Mouse (Mus musculus) thymus, postnatal 0 days (tissue): Measurements from ENCODE around the gene Elmsan1. TPM values are rescaled to one million over a fixed set of nuclear protein-coding genes. Genes with fewer than 3 reads are reported as not detected.

Source experiments
- DNase-seq: peaks from one replicate; pipeline ENCODE4 v3.0.0-alpha.2; 2015; ENCODE audit warnings: low spot score
- polyA plus RNA-seq: library from polyadenylated mRNA; unstranded; fragments of >200 nt; fragmentation: Nextera tagmentation; extraction: Ambion mirVana; gene quantifications from 2 replicates; pipeline ENCODE4 v1.2.1, GENCODE M21; 2015

Elmsan1 gene
- polyA plus RNA-seq, 1 experiment from 2014 or later = 5.1 TPM

DNA sequence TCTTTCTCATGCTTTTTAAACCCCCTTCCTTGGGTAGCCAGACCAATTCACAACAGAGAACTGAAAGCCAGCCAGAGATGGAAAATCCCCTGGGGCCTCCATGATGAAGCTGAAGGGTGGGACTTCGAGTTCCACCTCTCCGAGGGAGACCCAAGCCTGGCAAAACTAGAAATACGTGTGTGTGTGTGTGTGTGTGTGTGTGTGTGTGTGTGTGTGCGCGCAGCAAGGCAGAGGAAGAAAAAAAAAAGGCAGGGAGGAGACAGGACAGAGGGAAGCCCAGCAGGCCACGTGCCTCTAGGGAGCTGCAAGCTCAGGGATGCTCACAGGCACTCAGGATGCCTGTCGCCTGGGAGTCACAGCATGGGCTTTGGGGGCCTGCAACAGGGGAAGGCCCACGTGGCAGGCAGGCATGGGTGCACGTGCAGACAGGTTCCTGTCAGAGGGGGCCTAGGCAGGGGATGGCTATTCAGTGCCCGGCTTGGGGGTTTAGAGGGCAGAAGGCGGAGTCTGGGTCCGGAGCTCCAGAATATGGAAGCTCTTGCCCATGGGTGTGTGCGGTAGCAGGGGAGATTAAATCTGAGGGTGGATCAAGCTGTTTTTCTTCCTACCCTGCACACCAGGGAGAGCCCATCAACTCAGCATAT lies 42.4 kb downstream of the Elmsan1 start:
- peak; percentile 68 for DNase-seq

DNA sequence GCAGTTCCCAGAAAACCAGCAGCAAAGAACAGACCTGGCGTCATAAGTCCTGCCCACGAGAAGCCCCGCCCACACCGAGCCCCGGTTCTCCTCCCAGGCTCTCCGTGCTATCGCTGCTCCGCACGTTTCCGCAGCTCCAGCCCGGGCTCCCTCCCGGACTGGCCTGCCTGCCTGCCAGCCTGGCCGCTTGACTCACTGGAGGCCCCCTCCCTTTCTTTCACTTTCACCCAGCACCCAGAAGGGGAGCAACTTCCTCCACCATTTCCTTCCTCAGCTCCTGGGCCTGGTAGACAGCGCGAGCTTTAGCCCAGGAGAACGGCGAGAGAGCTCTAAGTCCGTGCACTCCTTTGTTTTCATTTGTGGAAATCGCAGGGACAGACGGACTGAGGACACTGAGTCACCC lies 43.0 kb downstream of the Elmsan1 start:
- DNase-seq = peak; percentile 76

- DNase-seq = no peak
Measured at GRCm38 (mm10) chr12:84174871-84175270, 43.8 kb downstream of the Elmsan1 start.

GRCm38 (mm10) chr12:84174190-84174811 lies 44.4 kb downstream of the Elmsan1 start:
- no peak for DNase-seq

DNA sequence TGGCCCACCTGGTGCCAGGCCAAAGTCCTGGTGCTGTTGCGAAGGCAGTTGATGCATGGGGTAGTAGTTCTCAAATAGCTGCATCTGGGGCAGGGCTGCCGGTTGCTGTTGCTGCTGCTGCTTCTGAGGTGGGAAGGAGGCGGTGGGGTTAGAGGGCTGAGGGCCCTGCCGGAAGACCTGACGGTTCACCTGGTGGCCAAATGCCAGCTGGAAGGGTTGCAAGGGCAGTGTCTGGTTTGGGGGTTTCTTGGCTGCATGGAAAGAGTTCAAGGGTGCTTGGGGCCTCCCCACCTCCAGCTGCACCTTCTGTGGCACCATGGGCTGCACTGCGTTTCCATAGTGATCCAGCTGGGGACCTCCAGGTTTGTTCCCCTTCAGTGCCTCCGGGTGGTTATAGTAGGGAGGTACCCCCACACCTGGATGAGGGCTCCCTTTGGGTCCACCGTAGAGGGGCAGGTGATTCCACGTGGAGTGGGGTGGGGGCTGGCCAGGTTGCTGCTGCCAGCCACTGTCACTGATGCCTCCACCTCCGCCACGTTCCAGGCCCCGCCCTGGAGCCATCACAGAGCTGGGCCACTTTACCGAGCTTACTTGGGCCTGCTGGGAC lies 45.3 kb downstream of the Elmsan1 start:
- DNase-seq = peak; percentile 31

DNA sequence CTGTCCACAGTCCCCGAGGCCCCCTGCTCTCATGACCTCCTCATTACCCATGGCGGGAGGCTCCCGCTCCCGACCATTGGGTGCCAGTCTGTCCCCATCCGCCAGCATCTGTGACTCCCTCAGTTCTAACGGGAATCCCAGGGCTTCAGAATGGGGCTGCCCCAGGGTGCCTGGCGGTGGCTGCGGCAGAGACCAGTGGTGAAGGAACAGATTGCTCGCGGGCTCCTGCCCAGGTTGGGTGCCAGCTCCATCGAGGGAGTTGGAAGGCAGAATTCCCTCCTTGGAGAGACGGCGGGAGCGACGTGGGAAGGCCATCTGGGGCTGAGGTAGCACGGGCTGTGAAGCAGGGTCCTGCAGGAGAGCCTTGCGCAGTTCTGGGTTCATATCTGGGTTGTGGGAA lies 45.8 kb downstream of the Elmsan1 start:
- no peak for DNase-seq

DNA sequence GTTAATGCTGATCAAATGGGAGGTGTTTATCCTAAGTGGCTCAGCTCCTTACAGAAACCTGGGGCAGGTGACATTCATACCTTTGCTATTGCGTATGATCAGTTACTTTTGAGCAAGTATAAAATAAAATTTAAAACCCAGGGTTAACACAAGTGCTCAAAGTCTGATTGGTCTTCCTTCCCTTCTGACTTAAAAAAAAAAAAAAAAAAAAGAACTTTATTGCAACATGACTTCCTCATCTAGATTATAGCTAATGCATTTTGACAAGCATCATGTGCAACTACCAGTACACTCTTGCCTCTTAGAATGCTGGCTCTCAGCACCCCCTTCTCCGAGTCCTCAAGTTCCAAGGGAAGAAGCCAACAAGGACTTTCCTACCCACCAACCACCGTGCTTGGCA lies 46.5 kb downstream of the Elmsan1 start:
- no peak for DNase-seq

DNA sequence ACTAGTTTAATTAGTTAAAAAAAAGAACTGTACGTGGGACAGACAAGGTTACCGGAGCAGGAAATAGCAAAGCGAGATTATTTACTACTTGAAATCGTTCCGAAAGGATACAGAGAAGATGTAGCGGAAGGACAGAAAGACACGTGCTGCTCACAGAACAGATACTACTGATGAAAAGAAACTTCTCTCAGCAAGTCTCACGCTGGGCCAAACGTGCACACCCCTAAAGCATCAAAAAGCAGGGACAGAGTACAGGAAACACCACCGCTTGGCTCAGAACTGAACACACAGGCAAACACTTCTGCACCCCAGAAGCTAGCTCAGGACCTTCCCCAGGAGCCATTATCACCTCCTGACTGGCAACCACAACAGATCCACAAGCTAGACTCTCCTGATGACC lies 48.1 kb downstream of the Elmsan1 start:
- DNase-seq = no peak

DNA sequence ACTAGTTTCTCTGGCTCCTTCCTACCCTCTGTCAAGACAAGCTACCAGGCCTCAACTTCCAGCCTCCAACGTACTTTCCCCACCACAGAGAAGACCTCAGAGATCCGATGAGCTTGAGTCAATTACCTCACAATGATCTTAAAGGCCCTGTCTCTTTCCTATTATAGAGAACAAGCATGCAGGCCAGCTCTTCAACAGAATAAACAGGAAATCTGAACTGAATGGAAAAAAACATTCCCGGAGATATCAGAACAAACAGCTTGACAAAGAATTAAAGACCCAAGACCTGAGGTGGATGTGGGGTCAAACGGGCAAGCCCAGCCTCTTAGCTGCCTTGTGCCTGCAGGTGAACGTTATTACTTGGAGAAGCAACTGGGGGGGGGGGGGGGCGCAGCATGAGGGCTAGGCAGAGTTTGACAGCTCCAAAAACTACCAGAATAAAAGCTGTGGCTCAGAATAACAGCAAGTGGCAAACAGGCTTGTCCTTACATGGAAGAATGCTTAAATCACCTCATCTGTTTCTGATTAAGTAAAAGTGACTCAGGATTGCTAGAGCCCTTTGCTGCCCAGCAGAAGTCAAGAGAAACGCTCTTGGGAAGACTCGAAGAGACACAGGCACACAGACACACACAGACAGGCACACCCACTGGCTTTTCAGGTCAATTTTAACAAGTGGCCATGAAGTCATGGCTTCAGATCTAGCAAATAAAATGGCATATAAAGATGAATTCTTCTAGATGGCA lies 52.9 kb downstream of the Elmsan1 start:
- DNase-seq = no peak

DNA sequence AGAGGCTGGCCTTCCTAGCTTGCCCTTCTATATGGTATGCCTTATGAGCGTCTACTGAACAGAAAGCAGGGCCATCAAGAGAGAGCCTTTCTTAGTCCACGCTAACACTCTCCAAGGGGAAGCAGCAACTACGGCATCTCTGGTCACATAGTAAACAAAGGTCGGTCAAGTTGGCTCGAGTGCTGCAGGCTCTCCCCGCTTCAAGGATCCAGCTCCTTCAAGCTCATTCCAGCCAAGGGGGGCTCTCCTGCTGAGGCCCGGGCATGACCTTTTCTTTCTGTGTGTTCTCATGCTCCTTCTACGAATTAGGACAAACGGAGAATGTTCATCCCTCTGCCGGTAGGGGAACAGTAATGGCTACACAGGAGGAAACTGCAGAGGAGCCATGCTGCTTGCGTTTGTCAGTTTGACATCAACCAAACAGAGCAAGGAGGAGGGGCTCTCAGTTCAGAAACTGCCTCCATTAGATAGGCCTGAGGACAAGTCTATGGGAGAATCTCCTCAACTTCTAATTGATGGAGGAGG lies 55.0 kb downstream of the Elmsan1 start:
- DNase-seq = no peak

DNA sequence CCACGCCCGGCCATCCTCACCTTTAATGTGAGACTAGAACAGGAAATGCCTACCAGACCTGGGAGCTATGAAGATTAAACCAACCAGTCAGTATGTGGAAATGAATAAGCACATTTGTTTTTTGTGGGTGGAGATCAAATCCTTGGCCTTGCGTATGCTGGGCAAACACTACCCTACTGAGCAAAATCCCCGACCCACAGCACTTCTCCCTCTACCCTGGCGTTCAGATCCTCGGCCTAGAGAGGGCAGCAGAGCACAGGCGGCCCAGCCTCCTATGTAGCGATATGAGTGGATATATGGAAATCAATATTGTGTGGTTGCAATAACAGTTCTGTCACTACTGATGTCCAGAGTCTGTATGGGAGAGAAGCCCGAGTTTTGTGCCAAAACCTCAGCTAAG lies 55.5 kb downstream of the Elmsan1 start:
- peak; percentile 44 for DNase-seq

- peak; percentile 67 for DNase-seq
Measured at GRCm38 (mm10) chr12:84161616-84162433, 56.9 kb downstream of the Elmsan1 start.

DNA sequence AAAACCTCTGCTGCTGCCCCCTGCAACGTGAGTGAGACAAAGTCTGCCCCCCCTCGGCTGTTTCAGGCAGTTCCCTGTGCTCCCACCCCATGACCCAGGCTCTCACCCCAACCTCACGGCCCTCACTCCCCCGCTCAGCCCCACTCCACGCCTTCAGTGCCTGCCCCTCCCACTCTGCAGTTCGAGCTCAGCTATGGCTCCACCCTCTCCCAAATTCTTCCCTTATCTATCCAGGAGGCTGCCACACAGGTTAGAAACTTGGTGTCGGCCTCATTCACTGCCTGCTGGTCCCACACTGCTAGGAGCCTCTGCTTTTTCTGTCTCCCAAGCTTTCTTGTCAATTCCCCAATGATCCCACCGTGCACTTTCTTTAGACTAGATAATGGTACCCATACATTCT lies 57.6 kb downstream of the Elmsan1 start:
- DNase-seq = no peak

DNA sequence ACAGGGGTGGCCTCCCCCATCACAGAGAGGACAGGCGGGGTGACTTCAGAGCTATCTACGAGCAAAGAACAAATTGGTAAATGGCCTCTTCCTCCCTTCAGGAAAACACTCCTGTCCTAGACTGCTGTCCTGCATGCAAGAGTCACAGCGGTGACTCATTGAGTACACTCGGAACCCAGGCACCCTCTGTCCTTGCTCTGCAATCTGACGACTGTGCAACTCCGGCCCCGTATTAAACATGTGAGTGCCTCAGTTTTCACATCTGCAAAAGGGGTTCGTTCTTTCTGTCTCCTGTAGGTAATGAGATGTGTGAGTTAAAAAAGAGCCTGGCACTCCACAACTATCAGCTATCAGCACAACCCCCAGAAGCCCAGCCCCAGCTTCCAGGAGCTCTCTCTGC lies 58.2 kb downstream of the Elmsan1 start:
- no peak for DNase-seq

- no peak for DNase-seq
Measured at GRCm38 (mm10) chr12:84158156-84158555, 60.5 kb downstream of the Elmsan1 start.

DNA sequence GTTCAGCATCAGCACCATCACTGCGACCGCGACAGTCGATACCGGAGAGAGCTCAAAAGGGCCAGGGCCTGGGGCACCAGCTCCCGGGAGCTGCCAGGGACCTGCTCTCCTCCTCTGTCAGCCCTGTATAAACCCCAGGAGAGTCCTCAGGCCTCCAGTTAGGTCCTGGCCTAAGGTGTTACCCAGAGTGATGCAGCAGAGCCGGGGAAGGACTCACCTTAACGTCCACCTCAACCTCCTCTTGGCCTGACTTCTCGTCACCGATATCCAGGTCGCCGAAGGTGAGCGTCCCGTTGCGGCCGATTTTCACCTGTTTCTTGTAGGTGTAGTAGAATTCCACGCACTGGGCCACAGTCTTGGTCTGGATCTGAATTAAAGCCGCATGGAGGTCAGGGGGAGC lies 62.5 kb downstream of the Elmsan1 start:
- no peak for DNase-seq

- DNase-seq = no peak
Measured at GRCm38 (mm10) chr12:84155523-84155871, 63.2 kb downstream of the Elmsan1 start.

DNA sequence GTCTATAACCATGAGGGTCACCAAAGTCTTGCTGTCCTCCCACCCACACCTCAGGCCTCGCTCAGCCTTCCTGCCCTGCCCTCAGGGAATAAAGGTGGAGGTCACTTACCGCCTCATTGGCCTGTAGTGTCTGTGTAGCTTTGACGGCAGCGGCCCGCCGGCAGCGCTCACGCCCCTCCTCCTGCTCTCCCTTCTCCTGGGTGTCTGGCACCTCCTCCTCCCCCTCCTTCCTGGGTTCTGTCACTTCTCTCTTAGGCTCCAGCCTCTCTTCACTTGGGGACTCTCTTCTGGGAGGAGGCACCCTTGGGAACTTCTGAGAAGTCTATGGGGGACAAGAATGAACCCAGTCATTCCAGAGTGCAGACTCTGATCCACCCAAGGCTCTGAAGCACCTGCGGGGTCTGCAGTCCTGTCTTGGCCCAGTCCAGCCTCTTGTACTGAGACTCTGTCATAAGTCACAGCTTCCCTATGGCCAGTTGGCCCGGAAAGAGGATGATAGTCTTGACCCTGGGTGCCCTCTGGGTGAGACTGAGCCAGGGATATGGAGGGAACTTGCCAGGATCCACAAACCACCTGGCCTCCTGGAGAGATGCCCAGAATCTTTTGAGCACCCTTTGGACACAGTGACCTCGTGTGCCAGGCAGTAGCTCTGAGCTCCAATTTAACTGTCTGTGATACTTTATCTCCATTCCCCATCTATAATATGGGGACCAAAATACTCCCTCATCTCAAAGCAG lies 63.7 kb downstream of the Elmsan1 start:
- DNase-seq = no peak

DNA sequence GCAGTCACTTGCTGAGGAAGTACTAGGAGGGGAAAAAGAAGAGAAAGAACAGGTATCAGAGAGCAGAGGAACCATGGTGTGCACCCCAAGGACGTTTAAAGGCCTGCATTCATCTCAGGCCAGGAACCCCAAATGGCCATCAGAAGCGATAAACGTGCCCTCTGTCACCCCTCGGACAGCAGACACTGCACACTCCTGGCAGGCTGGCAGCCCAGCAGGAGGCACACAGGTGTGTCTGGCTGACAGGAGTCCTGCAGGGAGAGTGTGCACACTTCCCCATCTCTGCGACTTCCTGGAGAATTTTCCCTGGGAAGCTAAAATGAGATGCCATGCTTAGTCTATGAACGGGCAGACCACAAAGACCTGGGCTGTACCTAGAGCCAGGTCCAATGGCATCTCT lies 65.3 kb downstream of the Elmsan1 start:
- no peak for DNase-seq

GRCm38 (mm10) chr12:84152352-84153190 lies 66.1 kb downstream of the Elmsan1 start:
- no peak for DNase-seq
